9 mouse cellular contexts compared by ENCODE assay signal in genomic region chr13:107969961-107970391, GRCm38 (mm10).
A peak's percentile ranks its signal among the peaks of the same experiment; 100 is the strongest.
DNase-seq lines count a peak whose midpoint lies in the region; ATAC-seq lines count a peak whose summit lies in the region.
"Had no signal": no experiment of that assay in that cellular context is flagged by ENCODE, and none has a peak within 500 bp of the region (broad histone marks: within the 10 kb centered on the region; RNA-seq: fewer than 3 reads in every experiment).

No protein-coding gene starts in this region.

- no peak overlapping the region for H3K27ac ChIP-seq in kidney, embryonic 16.5 days (ENCODE audit: low read length)
- H3K27ac ChIP-seq in forebrain, embryonic 14.5 days (ENCODE audit: low read depth, low read length) = peak overlapping the region; percentile 73
- peak overlapping the region; percentile 49; the same call in 1 of the 2 replicates for H3K27ac ChIP-seq in neural tube, embryonic 13.5 days (replicated peaks)

- peaks cover 19% of the 10 kb centered on the region for H3K4me1 ChIP-seq in kidney, embryonic 16.5 days (ENCODE audit: insufficient read depth, low read length)
- peaks cover 18% of the 10 kb centered on the region for H3K4me1 ChIP-seq in forebrain, embryonic 14.5 days (ENCODE audit: control insufficient read depth, insufficient read depth, low read length)
- peaks cover 26% of the 10 kb centered on the region for H3K4me1 ChIP-seq in neural tube, embryonic 13.5 days (replicated peaks)

- H3K9ac ChIP-seq in kidney, embryonic 16.5 days (replicated peaks; ENCODE audit: low read length) = 0 out of 2 replicates have a peak overlapping the region, but pooled peaks have one; percentile 17
- no peak overlapping the region for H3K9ac ChIP-seq in forebrain, embryonic 14.5 days (ENCODE audit: low read length)
- no peak overlapping the region for H3K9ac ChIP-seq in neural tube, embryonic 13.5 days

- H3K36me3 ChIP-seq in kidney, embryonic 16.5 days (ENCODE audit: insufficient read depth, low read length) = no peaks in the 10 kb centered on the region
- H3K36me3 ChIP-seq in forebrain, embryonic 14.5 days (ENCODE audit: control insufficient read depth, insufficient read depth, low read length) = no peaks in the 10 kb centered on the region
- no peaks in the 10 kb centered on the region for H3K36me3 ChIP-seq in neural tube, embryonic 13.5 days

- 19% methylated on average over 7 of the region's 7 CpGs for WGBS in kidney, embryonic 16.5 days
- 3% methylated on average over 7 of the region's 7 CpGs for WGBS in forebrain, embryonic 14.5 days
- WGBS in neural tube, embryonic 13.5 days = 19% methylated on average over 7 of the region's 7 CpGs

- H3K9me3 ChIP-seq in kidney, embryonic 16.5 days (ENCODE audit: low read length) = no peaks in the 10 kb centered on the region
- no peaks in the 10 kb centered on the region for H3K9me3 ChIP-seq in forebrain, embryonic 14.5 days (replicated peaks; ENCODE audit: control insufficient read depth, low read length)
- no peaks in the 10 kb centered on the region for H3K9me3 ChIP-seq in neural tube, embryonic 13.5 days

- H3K27me3 ChIP-seq in kidney, embryonic 16.5 days (ENCODE audit: insufficient read depth, low read length) = no peaks in the 10 kb centered on the region
- no peaks in the 10 kb centered on the region for H3K27me3 ChIP-seq in forebrain, embryonic 14.5 days (replicated peaks; ENCODE audit: control insufficient read depth, insufficient read depth, low read length)
- no peaks in the 10 kb centered on the region for H3K27me3 ChIP-seq in neural tube, embryonic 13.5 days

- DNase-seq in kidney, postnatal 25 days = no peak
- DNase-seq in forebrain, embryonic 14.5 days (ENCODE audit: low spot score) = peak; percentile 82
- DNase-seq in layer of hippocampus, adult 9-10 months (ENCODE audit: low spot score) = peak; percentile 46
- no peak for DNase-seq in thymus, postnatal 0 days (ENCODE audit: low spot score)
- no peak for DNase-seq in urinary bladder, adult 2 months (ENCODE audit: low spot score)
- DNase-seq: cerebellum, adult 9-11 months had no signal

- H3K4me2 ChIP-seq in kidney, embryonic 16.5 days (replicated peaks; ENCODE audit: low read depth, low read length) = peak overlapping the region; percentile 13; the same call in 1 of the 2 replicates
- peak overlapping the region; percentile 16; the same call in 1 of the 2 replicates for H3K4me2 ChIP-seq in forebrain, embryonic 14.5 days (ENCODE audit: low read length)
- peak overlapping the region; percentile 11; the same call in 1 of the 2 replicates for H3K4me2 ChIP-seq in neural tube, embryonic 13.5 days

- no peak overlapping the region for H3K4me3 ChIP-seq in kidney, embryonic 16.5 days (ENCODE audit: low read length)
- no peak overlapping the region for H3K4me3 ChIP-seq in forebrain, embryonic 14.5 days (ENCODE audit: low read depth, low read length)
- H3K4me3 ChIP-seq in neural tube, embryonic 13.5 days = no peak overlapping the region

- ATAC-seq in kidney, embryonic 16.5 days (ENCODE audit: low FRiP score, low TSS enrichment) = no peak; the same call in 1 of the 2 replicates
- peak; percentile 85 for ATAC-seq in forebrain, embryonic 14.5 days
- ATAC-seq in neural tube, embryonic 13.5 days (ENCODE audit: low read depth) = peak; percentile 52
- no peak for ATAC-seq in erythroid progenitor cell, adult 5-6 weeks (replicated peaks; ENCODE audit: low FRiP score, poor library complexity, severe bottlenecking)

Comparison
In these comparisons a context has a peak if more than half of its experiments do, and no peak if none do; other contexts are left out.
1. ATAC-seq: peak in forebrain, embryonic 14.5 days (single experiment) and neural tube, embryonic 13.5 days (single experiment); none in kidney, embryonic 16.5 days (single experiment) and erythroid progenitor cell, adult 5-6 weeks (single experiment).
2. DNase-seq: peak in forebrain, embryonic 14.5 days (single experiment) and layer of hippocampus, adult 9-10 months (single experiment); none in kidney, postnatal 25 days (0 of 2), thymus, postnatal 0 days (single experiment) and urinary bladder, adult 2 months (single experiment).
3. Peak in every context shown above with its lines, with median percentiles within 50 percentile points of each other: H3K4me2 ChIP-seq.